Mouse (Mus musculus): ENCODE measurements around the gene Pip4k2b.
A peak's percentile ranks its signal among the peaks of the same experiment; 100 is the strongest.
"Not testable (repeated sequence)": the region's sequence is repeated elsewhere in the genome, so short reads cannot be mapped to it uniquely, and the experiment has no call there.

Gene Pip4k2b

DNA sequence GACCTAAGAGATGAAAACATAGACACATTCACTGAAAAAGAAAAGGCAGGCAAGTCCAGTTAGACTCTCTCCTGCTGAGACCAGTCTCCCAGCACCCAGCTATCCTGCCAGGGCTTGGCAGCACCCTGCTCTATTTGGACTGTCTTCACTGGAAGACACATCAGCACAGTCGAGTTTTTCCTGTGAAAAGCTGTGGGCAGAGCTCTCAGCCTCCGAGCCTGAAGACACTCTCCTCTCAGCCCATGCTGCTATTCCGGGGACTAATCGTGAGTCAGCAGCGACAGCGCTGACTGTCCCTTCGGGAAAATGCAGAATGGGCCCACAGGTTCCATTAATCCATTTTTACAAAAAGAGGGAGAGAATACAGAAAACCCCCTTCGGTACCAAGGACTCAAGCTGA, 8.8 kb upstream of the Pip4k2b start:
- DNase-seq (ENCODE audit: low spot score in 2 of 2), result no peak

DNA sequence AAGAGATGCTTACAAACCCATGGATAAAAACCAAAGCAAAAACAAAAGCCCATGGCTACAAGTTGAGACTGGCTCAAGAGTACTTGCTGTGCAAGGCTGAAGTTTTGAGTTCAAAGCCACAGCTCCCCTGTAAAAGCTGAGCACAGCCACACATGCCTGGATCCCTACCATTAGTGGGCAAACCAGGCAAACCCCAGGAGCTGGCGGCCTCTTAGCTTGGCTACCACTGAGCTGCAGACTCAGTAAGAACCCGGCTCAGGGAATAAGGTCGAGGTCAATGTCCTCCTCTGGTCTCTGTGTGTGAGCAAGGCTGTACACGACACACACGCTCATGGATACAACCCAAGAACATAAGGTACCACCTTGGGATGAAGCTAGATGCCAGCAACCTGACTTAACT, 4.0 kb upstream of the Pip4k2b start:
- DNase-seq (ENCODE audit: low spot score in 2 of 2), result no peak

DNA sequence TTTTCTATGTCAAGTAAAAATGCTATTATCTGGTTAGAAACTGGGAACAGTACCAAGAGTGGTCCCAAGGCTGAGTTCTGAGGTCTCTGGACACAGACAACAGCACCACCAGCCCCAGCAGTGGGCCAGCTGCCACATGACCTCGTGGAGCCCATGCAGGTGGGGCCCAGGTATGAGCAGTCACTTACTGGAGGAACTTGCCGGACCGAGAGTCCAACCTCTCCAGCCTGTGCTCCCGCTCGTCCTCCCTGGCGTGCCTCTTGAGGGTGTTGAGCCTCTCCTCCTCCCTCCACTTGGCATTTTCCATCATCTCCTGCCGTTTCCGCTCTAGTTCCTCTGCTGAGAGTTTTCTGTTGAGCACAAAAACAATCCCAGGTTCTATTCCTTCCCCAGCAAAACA, 3.3 kb upstream of the Pip4k2b start:
- no peak for DNase-seq (ENCODE audit: low spot score in 2 of 2)

DNA sequence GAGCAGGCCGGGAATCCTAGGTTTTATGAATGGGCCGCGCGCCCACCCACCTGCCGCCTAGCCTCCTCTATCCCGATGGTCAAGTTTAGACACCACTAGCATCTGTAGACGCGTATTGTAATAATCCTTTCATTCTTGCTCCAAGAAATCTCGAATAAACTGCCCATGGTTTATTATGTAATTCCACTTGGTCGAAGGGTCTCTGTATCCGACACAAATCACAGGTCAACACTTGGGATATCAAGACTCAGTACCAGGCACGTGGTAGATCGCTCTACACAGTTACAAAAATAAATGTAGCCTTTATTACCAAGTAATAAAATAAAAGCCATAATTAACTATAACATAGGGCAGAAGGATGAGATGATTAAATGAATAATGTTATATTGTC, 822 bp upstream of the Pip4k2b start:
- DNase-seq (ENCODE audit: low spot score in 2 of 2), result no peak

DNA sequence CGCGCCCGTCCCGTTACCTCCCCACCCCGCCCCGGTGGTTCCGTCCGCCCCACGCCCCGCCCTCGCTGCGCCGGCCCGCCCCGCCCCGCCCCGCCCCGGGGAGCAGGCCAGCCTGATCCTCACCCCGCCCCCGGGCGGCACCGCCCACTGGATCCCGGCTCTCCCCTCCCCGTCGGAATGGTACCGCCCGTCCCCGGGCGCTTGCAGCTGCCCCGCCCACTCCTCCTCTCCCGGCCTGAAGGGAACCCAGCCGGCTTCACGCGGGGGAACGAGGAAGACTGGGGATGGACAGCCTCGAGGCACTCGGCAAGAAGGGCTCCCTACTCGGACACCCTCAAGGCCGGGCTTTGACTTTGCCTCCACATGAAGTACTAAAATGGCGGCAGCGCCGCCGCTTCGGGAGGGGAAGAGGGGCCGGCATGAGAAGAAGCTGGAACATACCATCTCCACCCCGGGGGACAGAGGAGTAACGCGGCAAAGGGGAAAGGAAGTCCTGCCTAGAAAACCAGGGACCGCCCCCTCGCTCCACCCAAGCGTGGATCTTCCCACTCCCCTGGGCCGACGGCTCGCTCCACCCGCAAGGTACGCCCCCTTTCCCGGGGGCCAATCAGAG, 320 bp upstream of the Pip4k2b start:
- DNase-seq (ENCODE audit: low spot score in 2 of 2), result peak; percentile 96 to 98

DNA sequence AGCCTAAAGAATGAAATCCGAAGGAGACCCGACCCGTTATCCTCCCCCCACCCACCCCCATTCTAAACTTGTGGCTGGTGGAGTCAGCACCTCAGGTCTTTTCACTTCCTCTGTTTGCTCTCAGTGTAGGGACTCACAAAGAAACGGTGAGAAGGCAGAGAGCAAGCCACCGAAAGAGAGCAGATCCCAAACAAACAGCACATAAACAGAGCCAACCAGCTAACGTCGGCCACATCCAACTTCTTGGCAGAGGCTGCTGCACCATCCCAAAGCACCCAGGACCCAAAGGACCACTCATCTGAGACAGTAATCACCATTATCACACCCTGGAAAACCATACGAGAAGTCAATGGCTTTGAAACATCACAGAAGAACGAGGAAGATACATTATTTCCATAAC, 1.1 kb downstream of the Pip4k2b start:
- DNase-seq (ENCODE audit: low spot score in 2 of 2), result no peak

DNA sequence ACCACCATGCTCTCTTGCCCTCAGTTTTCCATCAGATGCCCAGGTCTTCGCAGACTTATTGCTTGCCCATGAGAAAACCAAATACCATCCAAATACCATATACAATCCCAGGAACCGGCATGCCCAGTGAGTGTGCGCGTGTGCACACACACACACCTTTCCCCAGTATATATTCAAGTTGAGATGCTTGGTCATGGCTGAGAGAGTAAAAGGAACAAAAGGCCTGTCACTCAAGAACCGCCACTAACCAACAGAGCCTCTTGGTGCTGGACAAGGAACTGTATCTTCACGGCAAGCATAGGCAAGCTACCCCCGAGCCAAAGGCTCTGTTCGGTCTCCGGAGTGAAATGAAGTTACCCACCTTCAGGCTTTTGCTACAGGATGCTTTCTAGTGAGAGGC, 1.9 kb downstream of the Pip4k2b start:
- DNase-seq (ENCODE audit: low spot score in 2 of 2), result no peak

DNA sequence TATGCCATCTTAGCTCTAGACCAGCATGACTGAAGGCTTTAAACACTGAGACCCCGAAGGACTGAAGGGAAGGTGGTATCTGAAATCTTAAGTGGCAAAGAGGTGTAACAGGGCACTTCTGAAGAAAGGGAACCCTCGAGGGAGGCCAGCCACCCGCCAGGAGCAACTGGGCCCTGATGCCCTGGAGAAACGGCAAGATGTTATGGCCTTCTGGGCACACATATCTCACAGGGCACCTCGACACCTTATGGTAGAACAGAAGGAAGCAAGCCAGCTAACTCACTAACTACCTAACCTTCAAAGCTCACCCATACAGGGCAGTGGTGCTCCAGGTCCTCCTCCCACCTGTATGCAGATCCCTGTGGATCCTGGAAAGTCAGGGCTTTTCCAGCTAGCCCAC, 2.3 kb downstream of the Pip4k2b start:
- no peak for DNase-seq (ENCODE audit: low spot score in 2 of 2)

DNA sequence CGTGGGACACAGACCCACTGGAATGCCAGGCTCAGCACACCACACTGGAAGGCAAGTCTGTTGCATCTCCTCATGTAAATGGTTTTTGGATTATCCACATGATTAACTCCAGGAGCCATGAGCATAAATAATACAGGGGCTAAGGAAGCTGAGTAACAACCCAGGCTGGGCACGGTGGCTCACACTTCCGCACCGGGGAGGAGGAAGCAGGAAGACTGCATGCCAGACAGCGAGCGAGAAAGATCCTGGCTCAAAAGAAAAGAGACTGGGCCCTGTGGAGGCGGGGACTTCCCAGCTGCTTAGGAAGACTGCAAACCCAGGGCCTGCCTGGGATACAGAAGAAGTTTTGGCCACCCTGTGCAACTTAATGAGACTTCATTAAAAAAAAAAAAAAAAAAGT, 4.3 kb downstream of the Pip4k2b start:
- no peak for DNase-seq (ENCODE audit: low spot score in 2 of 2)

DNA sequence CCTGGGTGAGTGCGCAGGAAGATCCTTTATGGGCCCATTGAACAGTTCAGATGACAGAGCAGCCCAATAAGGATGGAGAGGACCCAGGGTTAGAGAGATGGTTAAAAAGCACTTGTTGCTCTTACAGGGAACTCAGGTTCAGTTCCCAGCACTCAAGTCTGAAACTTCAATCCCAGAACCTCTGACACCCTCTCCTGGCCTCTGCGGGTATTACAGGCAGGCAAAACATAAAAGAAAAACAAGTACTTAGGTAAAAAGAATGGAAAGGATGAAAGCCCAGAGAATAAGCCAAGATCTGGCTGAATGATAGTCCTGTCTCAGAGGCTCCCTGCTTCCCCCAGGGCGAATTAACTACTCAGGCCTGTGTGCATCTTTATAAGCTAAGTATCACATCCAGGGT, 5.3 kb downstream of the Pip4k2b start:
- DNase-seq (ENCODE audit: low spot score in 2 of 2), result no peak

DNA sequence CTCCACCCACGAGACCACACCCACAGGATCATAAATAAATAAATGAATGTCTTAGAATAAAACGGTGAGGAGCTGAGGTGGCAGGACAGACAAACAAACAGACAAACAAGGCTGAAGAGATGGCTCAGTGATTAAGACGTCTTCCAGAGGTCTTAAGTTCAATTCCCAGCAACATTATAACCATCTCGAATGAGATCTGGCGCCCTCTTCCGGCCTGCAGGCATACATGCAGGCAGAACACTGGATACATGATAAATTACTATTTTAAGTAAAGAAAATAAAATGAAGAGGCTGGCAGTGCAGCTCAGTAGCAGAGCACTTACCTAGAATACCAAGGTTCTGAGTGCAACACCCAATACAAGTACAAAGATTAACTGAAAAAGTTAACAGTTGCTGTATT, 5.8 kb downstream of the Pip4k2b start:
- DNase-seq (ENCODE audit: low spot score in 2 of 2), result no peak

DNA sequence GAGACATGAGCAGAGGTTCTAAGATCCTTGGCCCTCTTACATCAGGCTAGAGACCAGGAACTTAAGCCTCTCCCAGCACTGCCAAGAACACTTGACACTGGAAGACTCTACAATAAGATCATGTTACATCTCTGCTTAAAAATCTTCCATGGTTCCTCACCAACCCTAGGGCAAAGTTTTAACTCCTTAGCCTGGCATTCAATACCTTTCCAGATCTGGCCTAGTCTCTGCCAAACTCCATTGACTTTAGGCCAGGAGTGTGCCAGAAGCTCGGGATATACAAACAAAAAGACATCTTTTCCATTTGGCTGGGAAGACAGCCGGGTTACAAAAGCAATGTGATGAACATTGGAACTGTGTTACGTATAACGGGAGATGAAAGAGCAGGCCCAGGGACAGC, 6.9 kb downstream of the Pip4k2b start:
- no peak for DNase-seq (ENCODE audit: low spot score in 2 of 2)

DNA sequence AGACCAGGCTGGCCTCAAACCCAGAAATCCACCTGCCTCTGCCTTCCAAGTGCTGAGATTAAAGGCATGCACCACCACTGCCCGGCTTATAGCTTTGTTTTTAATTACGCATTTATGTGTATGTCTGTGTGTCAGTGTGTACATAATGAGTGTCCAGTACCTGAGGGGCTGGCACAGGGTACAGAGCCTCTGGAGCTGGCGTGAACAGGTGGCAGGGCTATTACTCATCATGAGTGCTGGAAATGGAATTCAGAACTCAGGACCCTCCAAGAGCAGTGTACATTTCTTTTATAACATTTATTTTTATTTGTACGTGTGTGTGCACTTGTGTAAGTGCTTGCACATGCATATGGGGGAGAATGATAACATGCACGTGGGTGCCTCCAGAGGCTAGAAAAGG, 7.9 kb downstream of the Pip4k2b start:
- DNase-seq (ENCODE audit: low spot score in 2 of 2), result no peak

DNA sequence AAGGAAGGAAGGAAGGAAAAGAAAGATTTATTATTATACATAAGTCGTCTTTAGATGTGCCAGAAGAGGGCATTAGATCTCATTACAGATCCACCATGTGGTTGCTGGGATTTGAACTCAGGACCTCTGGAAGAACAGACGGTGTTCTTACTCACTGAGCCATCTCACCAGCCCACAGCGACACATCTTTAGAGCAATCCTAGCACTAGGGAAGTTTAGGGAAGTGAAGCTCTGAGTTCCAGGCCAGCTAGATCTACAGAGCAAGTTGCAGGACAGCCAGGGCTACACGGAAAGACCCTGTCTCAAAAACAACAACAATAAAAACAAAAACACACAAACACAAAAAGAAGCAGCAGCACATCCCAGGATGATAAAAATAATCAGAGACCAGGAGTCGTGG, 9.7 kb downstream of the Pip4k2b start:
- not testable (repeated sequence) for DNase-seq (ENCODE audit: low spot score in 2 of 2)

DNA sequence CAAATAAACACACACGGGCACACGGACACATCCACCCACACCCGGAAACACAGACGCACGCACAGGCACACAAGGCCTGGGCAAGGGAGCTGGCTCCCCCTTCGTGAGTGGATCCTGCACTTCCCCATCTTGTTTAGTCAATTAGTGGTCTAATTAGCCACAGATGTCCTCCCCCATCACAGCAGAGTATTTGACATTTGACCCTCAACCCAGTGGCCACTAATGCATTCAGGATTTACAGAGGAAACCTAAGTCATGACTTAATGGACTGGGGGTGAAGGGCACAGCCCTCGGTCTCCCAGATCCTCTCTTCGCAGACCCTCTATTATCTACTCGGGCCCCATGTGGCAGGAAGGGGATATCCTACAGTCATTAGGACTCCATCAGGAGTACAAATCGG, 10.8 kb downstream of the Pip4k2b start:
- no peak for DNase-seq (ENCODE audit: low spot score in 2 of 2)

DNA sequence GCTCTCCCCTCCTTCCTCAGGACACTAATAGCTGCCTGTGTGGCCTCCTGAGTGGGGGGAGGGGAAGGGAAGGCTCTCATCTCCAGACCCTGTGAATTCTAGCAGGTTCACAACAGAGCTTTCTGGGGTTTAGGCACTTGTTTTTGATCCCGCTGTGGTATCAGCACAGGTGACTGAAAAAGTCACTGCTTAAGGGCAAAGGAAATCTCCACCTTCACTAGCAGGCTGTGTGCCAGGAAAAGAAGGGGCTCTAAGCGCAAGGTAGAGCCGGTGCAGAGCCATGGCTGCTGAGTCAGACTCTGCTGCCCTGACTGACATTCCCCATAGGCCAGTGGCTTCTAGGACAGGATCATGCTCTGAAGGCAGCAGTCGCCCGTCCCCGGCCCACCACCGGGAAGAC, 15.8 kb downstream of the Pip4k2b start:
- no peak for DNase-seq (ENCODE audit: low spot score in 2 of 2)

DNA sequence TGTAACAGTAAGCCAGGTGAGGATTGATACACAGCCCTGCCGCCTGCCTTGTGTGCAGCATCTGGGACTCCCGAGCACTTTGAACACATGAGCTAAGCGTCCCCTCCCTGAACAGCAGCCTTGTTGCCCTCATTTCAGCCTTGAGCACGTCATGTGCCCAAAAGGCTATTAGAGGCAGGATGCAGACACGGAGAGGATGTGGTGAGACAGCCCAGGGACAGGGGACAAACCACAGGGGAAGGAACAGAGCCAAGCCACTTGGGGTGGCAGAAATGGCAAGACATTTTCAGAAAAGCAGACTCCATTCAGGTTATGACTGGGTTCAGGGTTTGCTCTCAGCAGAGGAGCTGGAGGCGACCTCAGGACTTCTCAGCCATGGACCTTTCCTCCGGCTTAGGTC, 16.2 kb downstream of the Pip4k2b start:
- no peak for DNase-seq (ENCODE audit: low spot score in 2 of 2)

DNA sequence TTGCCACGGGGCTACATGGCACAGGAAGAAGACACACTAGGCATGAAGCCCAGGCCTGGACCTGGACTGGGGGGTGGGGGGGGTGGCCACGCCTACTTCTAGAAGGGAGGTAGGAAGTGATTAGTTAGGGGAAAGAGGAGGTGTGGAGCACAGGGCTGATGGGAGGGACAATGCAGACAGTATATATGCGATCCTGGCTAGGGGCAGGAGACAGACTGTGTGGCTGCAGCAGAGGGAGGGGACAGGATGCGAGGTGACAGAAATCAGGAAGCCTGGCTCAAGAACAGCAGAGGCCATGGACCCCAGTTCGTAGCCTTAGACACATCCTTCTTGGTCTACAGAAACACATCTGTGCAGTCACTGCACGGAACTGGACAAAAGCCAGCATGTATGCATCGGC, 20.8 kb downstream of the Pip4k2b start:
- DNase-seq (ENCODE audit: low spot score in 2 of 2), result no peak

DNA sequence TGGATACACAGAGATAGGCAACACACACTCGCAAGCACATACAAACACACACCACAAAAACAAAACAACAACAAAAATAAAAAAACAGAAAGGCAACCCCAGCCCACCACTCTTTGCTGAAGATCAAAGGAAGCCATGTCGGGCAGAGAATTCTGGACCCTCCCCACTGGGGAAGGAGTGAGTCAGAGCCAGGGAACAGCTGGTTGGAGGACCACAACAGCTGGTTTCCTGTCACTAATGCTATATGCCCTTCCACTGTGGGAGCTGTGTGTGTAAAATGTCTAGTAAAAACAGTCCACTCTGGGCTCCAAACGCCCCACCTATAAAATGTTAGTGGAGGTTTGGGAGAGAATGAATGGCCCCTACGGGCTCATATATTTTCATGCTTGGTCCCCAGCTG, 23.2 kb downstream of the Pip4k2b start:
- no peak for DNase-seq (ENCODE audit: low spot score in 2 of 2)

DNA sequence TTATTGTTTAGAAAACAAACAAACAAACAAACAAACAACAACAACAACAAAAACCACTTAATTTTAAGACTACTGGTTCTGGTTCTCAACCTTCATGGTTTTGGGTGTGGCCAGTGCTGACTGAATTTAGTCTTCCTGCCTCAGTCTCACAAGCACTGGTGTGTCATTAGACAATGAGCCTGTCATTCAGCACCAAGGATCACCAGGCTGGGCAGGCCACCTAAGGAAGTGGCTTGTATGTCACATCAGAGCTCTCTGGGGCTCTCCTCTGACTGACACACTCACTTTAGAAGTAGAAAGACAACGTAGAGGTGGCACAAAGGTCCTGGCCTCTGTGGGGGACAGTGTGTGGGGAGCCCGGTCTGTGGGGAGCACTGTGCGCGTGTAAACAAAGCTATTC, 25.5 kb downstream of the Pip4k2b start:
- DNase-seq (ENCODE audit: low spot score in 2 of 2), result no peak

DNA sequence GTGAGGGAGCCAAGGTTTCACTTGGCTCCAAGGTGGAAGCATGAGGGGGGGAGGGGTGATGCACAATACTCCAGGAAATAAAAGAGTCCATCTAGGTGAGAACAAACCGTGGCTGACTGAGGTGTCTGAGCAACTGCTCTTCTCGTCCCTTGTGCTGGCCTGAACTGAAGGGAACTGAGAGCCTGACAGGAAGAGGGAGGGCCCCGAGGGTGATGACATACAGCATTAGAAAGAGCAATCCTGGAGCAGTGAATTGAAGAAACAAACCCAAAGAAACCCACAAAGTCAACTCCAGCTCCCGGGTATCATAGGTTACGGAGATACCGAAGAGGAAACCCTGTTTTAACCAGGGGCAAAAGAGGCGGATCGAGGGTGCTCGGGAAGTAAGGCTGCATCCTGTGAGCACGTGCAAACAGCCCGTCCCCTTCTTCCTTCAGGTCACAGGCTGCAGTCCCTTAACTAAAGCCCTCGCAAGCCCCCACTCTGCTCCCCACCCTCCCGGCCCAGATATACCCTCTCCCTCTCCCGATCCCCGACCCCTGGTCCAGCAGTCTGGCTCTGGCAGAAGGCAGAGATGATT, 26.1 kb downstream of the Pip4k2b start:
- no peak for DNase-seq (ENCODE audit: low spot score in 2 of 2)

DNA sequence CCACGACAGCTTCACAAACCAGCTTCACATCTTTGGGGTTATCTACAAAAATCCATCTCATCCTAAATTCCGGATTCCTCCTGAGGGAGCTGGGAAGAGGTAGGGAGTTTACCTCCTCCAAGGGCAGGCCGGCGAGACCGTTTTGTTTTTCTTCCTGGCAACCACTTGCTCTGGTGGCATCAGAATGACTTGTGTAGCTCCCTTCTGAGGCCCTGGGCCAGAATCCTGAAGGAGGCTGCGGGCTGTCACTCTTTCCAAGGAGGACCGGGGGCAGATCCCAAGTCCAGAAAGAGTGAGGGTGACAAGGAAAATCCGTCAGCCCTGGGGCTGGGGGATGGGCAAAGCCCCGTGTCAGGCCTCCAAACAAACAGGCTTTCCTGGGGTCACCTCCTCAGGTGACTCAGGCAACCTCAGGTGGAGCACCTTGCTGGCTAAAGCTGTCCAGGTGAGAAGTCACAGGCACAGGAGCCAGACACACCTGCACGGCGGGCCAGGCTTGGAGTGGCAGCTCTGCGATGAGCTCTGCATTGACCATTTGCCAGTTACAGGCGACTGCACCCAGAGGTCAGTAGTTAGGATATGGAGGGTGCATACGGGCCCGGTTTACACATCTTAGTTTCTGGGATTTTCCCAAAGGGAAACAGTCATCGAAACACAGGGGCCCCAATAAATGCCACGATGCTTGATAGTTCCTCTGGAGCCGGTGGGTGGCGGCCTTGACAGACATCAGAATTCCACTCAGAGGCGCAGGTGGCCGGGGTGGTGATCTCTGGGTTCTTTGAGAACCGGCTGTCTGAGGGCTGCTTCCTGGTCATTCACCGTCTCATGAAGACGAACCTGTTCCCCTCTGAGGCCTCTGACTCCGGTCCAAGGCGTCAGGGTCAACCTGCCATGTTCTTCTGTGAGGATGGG, 26.9 kb downstream of the Pip4k2b start:
- no peak for DNase-seq (ENCODE audit: low spot score in 2 of 2)

DNA sequence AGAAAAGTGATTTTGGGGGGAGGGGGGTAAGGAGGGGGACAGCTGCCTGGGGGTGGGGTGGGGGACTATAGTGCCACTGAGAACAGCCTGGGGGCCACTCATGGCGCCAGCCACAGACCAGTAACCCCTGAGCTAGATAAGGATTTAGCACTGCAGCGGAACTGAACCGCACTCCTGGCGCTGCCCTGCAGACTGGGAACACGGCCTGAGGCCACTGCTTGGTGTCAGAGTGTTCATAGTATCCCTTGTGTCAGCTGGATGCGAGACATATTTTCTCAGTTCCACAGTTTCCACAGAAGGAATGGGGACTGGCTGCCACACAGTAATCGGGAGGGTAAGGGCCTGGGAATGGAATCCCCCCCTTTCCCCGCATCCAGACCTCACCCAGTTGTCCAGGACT, 28.5 kb downstream of the Pip4k2b start:
- no peak for DNase-seq (ENCODE audit: low spot score in 2 of 2)

All from frontal cortex, postnatal 14 days (tissue).